Mouse (Mus musculus) cortical plate, adult 2 months (tissue): ENCODE measurements around the gene Gm16181.

Experiments used
- CTCF ChIP-seq: fragments of 200-500 bp; IDR thresholded peaks from 2 replicates; pipeline ENCODE4 v1.5.1; 2011; ENCODE audit warnings: mild to moderate bottlenecking, control low read depth, low read length; ENCODE audit not compliant: insufficient read depth; ENCODE audit errors: extremely low read depth
- POLR2A ChIP-seq: fragments of 200-500 bp; IDR thresholded peaks from 2 replicates; pipeline ENCODE4 v1.6.1; 2011; ENCODE audit warnings: mild to moderate bottlenecking, low read length, control low read depth; ENCODE audit not compliant: insufficient read depth; ENCODE audit errors: extremely low read depth

DNA sequence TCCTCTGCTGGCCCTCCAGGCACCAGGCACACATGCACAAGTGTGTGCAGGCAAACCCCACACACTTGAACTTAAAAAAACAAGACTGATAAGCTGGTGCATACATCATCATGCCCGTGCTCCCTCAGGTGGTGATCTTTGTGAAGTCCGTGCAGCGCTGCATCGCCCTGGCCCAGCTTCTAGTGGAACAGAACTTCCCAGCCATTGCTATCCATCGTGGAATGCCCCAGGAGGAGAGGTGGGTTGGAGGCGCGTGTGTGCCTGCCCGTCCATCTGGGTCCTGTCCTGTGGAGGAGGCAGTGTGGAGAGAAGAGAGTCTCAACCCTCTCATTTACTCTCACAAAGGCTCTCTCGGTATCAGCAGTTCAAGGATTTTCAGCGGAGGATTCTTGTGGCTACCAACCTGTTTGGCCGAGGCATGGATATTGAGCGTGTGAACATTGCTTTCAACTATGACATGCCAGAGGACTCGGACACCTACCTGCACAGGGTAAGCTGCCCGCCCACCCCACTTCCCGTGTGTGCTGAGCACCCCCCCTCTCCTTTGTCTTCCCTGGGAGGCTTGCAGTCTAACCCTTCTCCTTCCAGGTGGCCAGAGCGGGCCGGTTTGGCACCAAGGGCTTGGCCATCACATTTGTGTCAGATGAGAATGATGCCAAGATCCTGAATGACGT, 32.1 kb downstream of the Gm16181 start:
- no peak for TF ChIP-seq CTCF
- no peak for TF ChIP-seq POLR2A
